Mouse (Mus musculus): ENCODE data around the gene Nrxn2.

- no peak for TF ChIP-seq POLR2A (IDR thresholded peaks at IDR 0.05; ENCODE audit: low read depth, low read length)
- TF ChIP-seq CTCF (IDR thresholded peaks at IDR 0.05; ENCODE audit: borderline replicate concordance, insufficient read depth, low read length) = no peak
Measured at GRCm38 (mm10) chr19:6519483-6519882, 101.0 kb downstream of the Nrxn2 start.

Data from embryonic fibroblast, embryonic 13.5 days (primary cell).